Comparison of ENCODE assay signal across 7 mouse cellular contexts in genomic region chr1:46853317-46854035, GRCm38 (mm10). TPM values are rescaled to one million over a fixed set of nuclear protein-coding genes. Genes with fewer than 3 reads are reported as not detected.
DNase-seq lines count a peak whose midpoint lies in the region; ATAC-seq lines count a peak whose summit lies in the region.

No protein-coding gene starts in this region.

- H3K9me3 ChIP-seq in limb, embryonic 10.5 days (replicated peaks): no peaks in the 10 kb centered on the region
- H3K9me3 ChIP-seq in midbrain, embryonic 13.5 days: no peaks in the 10 kb centered on the region

- peak overlapping the region; percentile 99 for H3K9ac ChIP-seq in midbrain, embryonic 13.5 days (replicated peaks)

- DNase-seq in adrenal gland, adult 8-10 months: peak; percentile 95
- peak; percentile 97 for DNase-seq in embryo, embryonic 9.5 days (ENCODE audit: extremely low spot score)
- DNase-seq in kidney, adult 11 months: peak; percentile 96
- DNase-seq in limb, embryonic 10.5 days (ENCODE audit: low spot score): peak; percentile 96
- peak; percentile 92 for DNase-seq in spleen, adult 12 weeks (ENCODE audit: low spot score)

- WGBS in limb, embryonic 10.5 days: under 1% methylated on average over 86 of the region's 86 CpGs
- WGBS in midbrain, embryonic 13.5 days: under 1% methylated on average over 86 of the region's 86 CpGs

- H3K4me2 ChIP-seq in midbrain, embryonic 13.5 days (replicated peaks): peak overlapping the region; percentile 67

- H3K36me3 ChIP-seq in limb, embryonic 10.5 days: no peaks in the 10 kb centered on the region
- no peaks in the 10 kb centered on the region for H3K36me3 ChIP-seq in midbrain, embryonic 13.5 days

- ATAC-seq in granulocyte monocyte progenitor cell, adult 5-6 weeks (replicated peaks; ENCODE audit: poor library complexity, severe bottlenecking): peak; percentile 67
- peak; percentile 97 for ATAC-seq in midbrain, embryonic 13.5 days

- peak overlapping the region; percentile 100 for H3K27ac ChIP-seq in limb, embryonic 10.5 days
- H3K27ac ChIP-seq in midbrain, embryonic 13.5 days: peak overlapping the region; percentile 99

- no peaks in the 10 kb centered on the region for H3K27me3 ChIP-seq in limb, embryonic 10.5 days (ENCODE audit: low read depth, poor library complexity, severe bottlenecking)
- no peaks in the 10 kb centered on the region for H3K27me3 ChIP-seq in midbrain, embryonic 13.5 days

- H3K4me3 ChIP-seq in limb, embryonic 10.5 days: peak overlapping the region; percentile 96
- peak overlapping the region; percentile 91 for H3K4me3 ChIP-seq in midbrain, embryonic 13.5 days (replicated peaks)

- H3K4me1 ChIP-seq in limb, embryonic 10.5 days: peaks cover 30% of the 10 kb centered on the region
- peaks cover 32% of the 10 kb centered on the region for H3K4me1 ChIP-seq in midbrain, embryonic 13.5 days (replicated peaks)

RNA-seq across cellular contexts. Expression of gene Slc39a10, which starts 39.2 kb away (rescaled TPM):
- total RNA-seq in adrenal gland, adult 8-10 months (2022): 10 to 100 TPM; 19.5 to 24.6 (median 23.3) TPM
- 12.3 and 12.5 TPM in 2 replicates for total RNA-seq in granulocyte monocyte progenitor cell, adult 5-6 weeks (2014; fragmentation: Nextera tagmentation)
- 13.4 and 21.1 TPM in 2 replicates for total RNA-seq in granulocyte monocyte progenitor cell, adult 5-6 weeks (2017)
- polyA plus RNA-seq in limb, embryonic 10.5 days (2016; fragmentation: Nextera tagmentation; extraction: Ambion mirVana): 60.6 and 64.1 TPM in 2 replicates
- polyA plus RNA-seq in midbrain, embryonic 13.5 days (2015; fragmentation: Nextera tagmentation; extraction: Ambion mirVana): 66.1 and 73.8 TPM in 2 replicates

Comparison
In these comparisons a context has a peak if more than half of its experiments do, and no peak if none do; other contexts are left out.
1. Peak in every context shown above with its lines: DNase-seq, ATAC-seq, H3K4me3 ChIP-seq and H3K27ac ChIP-seq.